Mouse (Mus musculus) neural tube, embryonic 14.5 days (tissue): ENCODE data around the gene Nfrkb. TPM values are rescaled to one million over a fixed set of nuclear protein-coding genes. Genes with fewer than 3 reads are reported as not detected.

Experiments
- ATAC-seq: fragments of 200-750 bp; cut with Nextera tagmentation; 2 replicates; pipeline ENCODE4 v1.8.0; 2017; ENCODE audit warnings: low read depth, mild to moderate bottlenecking, moderate TSS enrichment, moderate library complexity
- H3K27ac ChIP-seq: fragments of 300-500 bp; sonication (generic); 2 replicates; pipeline ENCODE4 v1.5.1; 2014; ENCODE audit warnings: low read depth, mild to moderate bottlenecking, control low read depth, low read length, moderate library complexity, mixed read lengths
- H3K27me3 ChIP-seq: fragments of 300-500 bp; sonication (generic); 2 replicates; pipeline ENCODE4 v1.6.1; 2014; ENCODE audit warnings: low read length; ENCODE audit not compliant: control insufficient read depth, insufficient read depth
- H3K36me3 ChIP-seq: fragments of 300-500 bp; sonication (generic); 2 replicates; pipeline ENCODE4 v1.6.1; 2014; ENCODE audit warnings: low read length, mixed read lengths; ENCODE audit not compliant: control insufficient read depth, insufficient read depth
- H3K4me1 ChIP-seq: fragments of 300-500 bp; sonication (generic); 2 replicates; pipeline ENCODE4 v1.6.1; 2014; ENCODE audit warnings: low read length; ENCODE audit not compliant: control insufficient read depth, insufficient read depth
- H3K4me2 ChIP-seq: fragments of 300-500 bp; sonication (generic); 2 replicates; pipeline ENCODE4 v1.6.1; 2014; ENCODE audit warnings: mild to moderate bottlenecking, low read depth, low read length, control low read depth
- H3K4me3 ChIP-seq: fragments of 300-500 bp; sonication (generic); 2 replicates; pipeline ENCODE4 v1.5.1; 2014; ENCODE audit warnings: low read depth, low read length, control low read depth, mixed read lengths
- H3K9ac ChIP-seq: fragments of 300-500 bp; sonication (generic); replicated peaks from 2 replicates; pipeline ENCODE4 v1.6.1; 2014; ENCODE audit warnings: low read depth, mild to moderate bottlenecking, control low read depth, low read length, mixed read lengths
- H3K9me3 ChIP-seq: fragments of 300-500 bp; sonication (generic); 2 replicates; pipeline ENCODE4 v1.6.1; 2016; ENCODE audit warnings: low read length; ENCODE audit not compliant: control insufficient read depth
- WGBS: fragments of 180-500 bp; shearing (Covaris S2); extraction: QIAGEN DNeasy Blood & Tissue Kit; methylation state at CpG from one replicate; pipeline ENCODE4 v1.1.7; 2014; 5-methylcytosine and 5-hydroxymethylcytosine counted together
- polyA plus RNA-seq: library from polyadenylated mRNA; unstranded; fragments of >200 nt; fragmentation: Nextera tagmentation; extraction: Ambion mirVana; gene quantifications from 2 replicates; pipeline ENCODE4 v1.2.1, GENCODE M21; 2014

The Nfrkb gene
- polyA plus RNA-seq, 1 experiment from 2014 or later, result 44.1 TPM

GRCm38 (mm10) chr9:31435415-31435814, 49.4 kb downstream of the Nfrkb start:
- no peaks in the 10 kb centered on the region for H3K36me3 ChIP-seq
- H3K4me3 ChIP-seq, result no peak overlapping the region
- no peaks in the 10 kb centered on the region for H3K4me1 ChIP-seq
- 85% methylated on average over 8 of the region's 8 CpGs for WGBS
- H3K27me3 ChIP-seq, result no peaks in the 10 kb centered on the region
- H3K27ac ChIP-seq, result no peak overlapping the region
- H3K9me3 ChIP-seq, result no peaks in the 10 kb centered on the region
- no peak overlapping the region for H3K9ac ChIP-seq
- ATAC-seq, result no peak
- H3K4me2 ChIP-seq, result no peak overlapping the region

- no peaks in the 10 kb centered on the region for H3K4me1 ChIP-seq
- no peaks in the 10 kb centered on the region for H3K27me3 ChIP-seq
- 90% methylated on average over 7 of the region's 7 CpGs for WGBS
- ATAC-seq, result no peak
- H3K9ac ChIP-seq, result no peak overlapping the region
- H3K36me3 ChIP-seq, result no peaks in the 10 kb centered on the region
- no peak overlapping the region for H3K4me3 ChIP-seq
- no peak overlapping the region for H3K4me2 ChIP-seq
- H3K9me3 ChIP-seq, result no peaks in the 10 kb centered on the region
- H3K27ac ChIP-seq, result no peak overlapping the region
Measured at GRCm38 (mm10) chr9:31437861-31438260, 51.9 kb downstream of the Nfrkb start.

- Histone ChIP-seq H3K27me3 (no peaks in the 10 kb centered on the region), H3K9ac (no peak overlapping the region), H3K27ac (no peak overlapping the region), H3K9me3 (no peaks in the 10 kb centered on the region), H3K4me3 (no peak overlapping the region), H3K36me3 (no peaks in the 10 kb centered on the region), H3K4me1 (no peaks in the 10 kb centered on the region), H3K4me2 (no peak overlapping the region)
- 62% methylated on average over 5 of the region's 5 CpGs for WGBS
- no peak for ATAC-seq
Measured at GRCm38 (mm10) chr9:31438834-31439233, 52.8 kb downstream of the Nfrkb start.

GRCm38 (mm10) chr9:31439341-31439740, 53.3 kb downstream of the Nfrkb start:
- H3K9me3 ChIP-seq, result no peaks in the 10 kb centered on the region
- H3K9ac ChIP-seq, result no peak overlapping the region
- no peaks in the 10 kb centered on the region for H3K36me3 ChIP-seq
- WGBS, result 79% methylated on average over 6 of the region's 6 CpGs
- no peak for ATAC-seq
- H3K4me1 ChIP-seq, result no peaks in the 10 kb centered on the region
- no peak overlapping the region for H3K4me2 ChIP-seq
- no peaks in the 10 kb centered on the region for H3K27me3 ChIP-seq
- H3K27ac ChIP-seq, result no peak overlapping the region
- H3K4me3 ChIP-seq, result no peak overlapping the region

- ATAC-seq, result no peak
- WGBS, result 91% methylated on average over 5 of the region's 5 CpGs
- no peak overlapping the region for H3K4me2 ChIP-seq
- no peaks in the 10 kb centered on the region for H3K4me1 ChIP-seq
- H3K4me3 ChIP-seq, result no peak overlapping the region
- H3K27me3 ChIP-seq, result no peaks in the 10 kb centered on the region
- no peaks in the 10 kb centered on the region for H3K36me3 ChIP-seq
- no peak overlapping the region for H3K27ac ChIP-seq
- no peaks in the 10 kb centered on the region for H3K9me3 ChIP-seq
- no peak overlapping the region for H3K9ac ChIP-seq
Measured at GRCm38 (mm10) chr9:31440366-31440765, 54.4 kb downstream of the Nfrkb start.

- no peaks in the 10 kb centered on the region for H3K27me3 ChIP-seq
- no peak for ATAC-seq
- no peaks in the 10 kb centered on the region for H3K36me3 ChIP-seq
- WGBS, result 84% methylated on average over 3 of the region's 3 CpGs
- no peaks in the 10 kb centered on the region for H3K4me1 ChIP-seq
- no peak overlapping the region for H3K27ac ChIP-seq
- no peaks in the 10 kb centered on the region for H3K9me3 ChIP-seq
- no peak overlapping the region for H3K4me2 ChIP-seq
- H3K9ac ChIP-seq, result no peak overlapping the region
- H3K4me3 ChIP-seq, result no peak overlapping the region
Measured at GRCm38 (mm10) chr9:31441487-31441886, 55.5 kb downstream of the Nfrkb start.

- no peak overlapping the region for H3K27ac ChIP-seq
- H3K4me1 ChIP-seq, result no peaks in the 10 kb centered on the region
- H3K27me3 ChIP-seq, result no peaks in the 10 kb centered on the region
- no peak overlapping the region for H3K4me3 ChIP-seq
- no peaks in the 10 kb centered on the region for H3K36me3 ChIP-seq
- H3K9ac ChIP-seq, result no peak overlapping the region
- no peaks in the 10 kb centered on the region for H3K9me3 ChIP-seq
- ATAC-seq, result no peak
- H3K4me2 ChIP-seq, result no peak overlapping the region
- WGBS, result 89% methylated on average over 8 of the region's 8 CpGs
Measured at GRCm38 (mm10) chr9:31444236-31444635, 58.2 kb downstream of the Nfrkb start.

- Histone ChIP-seq H3K9me3 (no peaks in the 10 kb centered on the region), H3K9ac (no peak overlapping the region), H3K27me3 (no peaks in the 10 kb centered on the region), H3K27ac (no peak overlapping the region), H3K36me3 (no peaks in the 10 kb centered on the region), H3K4me2 (no peak overlapping the region), H3K4me3 (no peak overlapping the region), H3K4me1 (no peaks in the 10 kb centered on the region)
- 92% methylated on average over 7 of the region's 7 CpGs for WGBS
- no peak for ATAC-seq
Measured at GRCm38 (mm10) chr9:31449145-31449772, 63.3 kb downstream of the Nfrkb start.

- no peak for ATAC-seq
- H3K4me2 ChIP-seq, result no peak overlapping the region
- H3K27ac ChIP-seq, result no peak overlapping the region
- no peak overlapping the region for H3K4me3 ChIP-seq
- H3K9me3 ChIP-seq, result no peaks in the 10 kb centered on the region
- H3K36me3 ChIP-seq, result no peaks in the 10 kb centered on the region
- no peaks in the 10 kb centered on the region for H3K4me1 ChIP-seq
- no peaks in the 10 kb centered on the region for H3K27me3 ChIP-seq
- H3K9ac ChIP-seq, result no peak overlapping the region
- 50% methylated on average over 10 of the region's 10 CpGs for WGBS
Measured at GRCm38 (mm10) chr9:31452166-31452565, 66.2 kb downstream of the Nfrkb start.
